Mouse (Mus musculus): ENCODE results near the gene Slc47a2. TPM values are rescaled to one million over a fixed set of nuclear protein-coding genes. Genes with fewer than 3 reads are reported as not detected.
"Not testable (repeated sequence)": the region's sequence is repeated elsewhere in the genome, so short reads cannot be mapped to it uniquely, and the experiment has no call there.

The Slc47a2 gene
- total RNA-seq, 2 experiments from 2014 or later, result not detected

DNA sequence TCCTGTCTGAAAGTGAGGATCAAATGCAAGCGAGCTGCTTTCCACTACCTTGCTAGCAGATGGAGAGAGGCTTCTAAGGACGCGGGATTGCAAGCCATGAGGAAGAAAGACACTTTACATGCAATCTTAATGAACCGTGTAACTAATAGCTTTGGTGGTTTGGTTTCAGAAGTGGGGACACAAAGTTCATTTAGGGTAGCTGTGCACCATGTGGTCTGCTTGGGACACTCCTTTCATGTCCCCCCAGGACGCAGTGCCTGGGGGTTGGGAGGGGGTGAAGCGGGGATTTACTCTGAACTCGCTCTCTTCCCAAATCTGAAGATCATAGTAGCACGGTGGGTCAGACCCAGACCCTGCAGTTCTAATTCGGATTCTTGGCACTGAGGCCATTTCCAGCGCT is 689 bp downstream of the Slc47a2 start:
- no peak for DNase-seq (ENCODE audit: low spot score in 2 of 2)

DNA sequence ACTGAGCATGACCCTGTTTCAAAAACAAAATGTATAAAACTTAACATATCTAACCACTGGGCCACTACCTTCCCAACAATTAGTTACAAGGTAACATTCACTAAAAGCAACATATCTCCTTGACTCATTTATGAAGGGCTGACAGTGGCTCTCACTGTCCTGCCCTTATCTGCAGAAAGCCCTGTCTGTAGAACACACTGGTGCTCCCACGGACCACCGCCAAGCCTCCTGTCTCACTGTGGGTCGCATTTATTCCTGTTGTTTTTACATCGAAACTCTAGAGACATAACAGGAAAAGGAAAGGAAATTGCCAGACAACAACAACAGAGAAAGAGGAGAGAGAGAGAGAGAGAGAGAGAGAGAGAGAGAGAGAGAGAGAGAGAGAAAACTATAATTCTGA is 1.4 kb downstream of the Slc47a2 start:
- DNase-seq (ENCODE audit: low spot score in 2 of 2), result no peak

DNA sequence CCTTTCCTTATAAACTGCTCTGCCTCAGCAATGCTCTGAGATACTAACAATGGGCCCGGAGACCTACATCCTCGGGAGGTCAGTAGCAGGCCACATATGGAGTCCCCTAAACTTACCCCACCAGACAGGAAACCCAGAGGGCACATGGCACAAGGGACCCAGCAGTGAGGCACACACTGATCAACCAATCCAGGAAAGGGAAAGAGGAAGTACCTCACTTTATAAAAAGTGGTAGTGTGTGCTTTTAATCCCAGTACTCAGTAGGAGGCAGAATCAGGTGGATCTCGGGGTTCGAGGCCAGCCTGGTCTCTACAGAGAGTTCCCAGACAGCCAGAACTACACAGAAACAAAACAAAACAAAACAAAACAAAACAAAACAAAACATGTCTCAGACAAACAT is 2.3 kb downstream of the Slc47a2 start:
- no peak for DNase-seq (ENCODE audit: low spot score in 2 of 2)

DNA sequence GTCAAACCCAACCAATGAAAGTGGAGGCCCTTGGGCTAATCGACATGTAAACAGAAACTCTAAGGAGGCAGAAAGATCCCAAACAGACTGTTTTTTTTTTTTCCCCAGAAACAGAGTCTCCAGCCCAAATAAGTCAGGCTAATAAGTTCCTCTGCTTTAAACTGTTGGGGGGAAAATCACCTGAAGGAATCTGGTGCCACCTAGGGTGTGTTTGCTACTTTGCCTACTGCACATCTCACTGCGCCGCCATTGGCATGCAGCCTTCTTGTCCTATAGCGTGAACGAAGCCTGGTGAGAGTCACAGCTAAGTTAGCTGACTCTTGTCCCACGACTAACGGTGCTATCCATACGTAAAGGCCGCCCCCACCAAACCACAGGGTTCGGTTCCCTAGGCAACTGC is 5.1 kb downstream of the Slc47a2 start:
- no peak for DNase-seq (ENCODE audit: low spot score in 2 of 2)

DNA sequence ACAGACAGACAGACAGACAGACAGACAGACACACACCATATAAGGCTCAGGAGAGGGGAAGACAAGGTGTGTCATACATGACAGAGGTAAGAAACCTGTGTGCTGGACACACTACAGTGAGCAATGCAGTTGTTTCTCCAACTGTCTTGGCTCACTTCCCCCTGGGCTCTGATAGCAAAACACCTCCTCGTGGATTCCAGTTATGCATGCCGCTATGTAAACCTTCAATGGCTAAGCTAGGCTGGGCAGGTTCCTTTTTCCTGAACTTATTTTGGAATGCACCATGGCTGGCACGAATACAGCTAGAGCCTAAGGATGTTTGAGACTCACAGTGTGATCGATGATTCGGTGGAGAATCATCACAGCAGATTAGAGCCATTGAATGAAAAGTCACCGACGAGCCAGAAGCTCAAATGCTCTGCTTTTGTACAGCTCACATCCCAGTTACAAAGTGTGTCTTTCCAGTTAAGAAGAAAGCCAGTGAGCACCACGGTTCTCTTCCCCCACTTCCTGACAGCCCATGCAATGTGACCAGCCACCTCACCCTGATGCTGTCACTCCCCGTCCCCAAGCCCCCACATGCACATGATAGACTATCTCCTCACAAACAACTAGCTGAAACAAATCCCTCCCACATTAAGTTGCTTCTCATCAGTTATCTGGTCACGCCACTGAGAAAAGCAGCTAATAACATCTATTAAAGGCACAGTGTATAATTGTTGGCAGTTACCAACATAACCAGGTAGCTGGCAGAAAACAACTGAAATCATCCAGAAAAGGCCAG is 21.6 kb downstream of the Slc47a2 start:
- no peak for DNase-seq (ENCODE audit: low spot score in 2 of 2)

DNA sequence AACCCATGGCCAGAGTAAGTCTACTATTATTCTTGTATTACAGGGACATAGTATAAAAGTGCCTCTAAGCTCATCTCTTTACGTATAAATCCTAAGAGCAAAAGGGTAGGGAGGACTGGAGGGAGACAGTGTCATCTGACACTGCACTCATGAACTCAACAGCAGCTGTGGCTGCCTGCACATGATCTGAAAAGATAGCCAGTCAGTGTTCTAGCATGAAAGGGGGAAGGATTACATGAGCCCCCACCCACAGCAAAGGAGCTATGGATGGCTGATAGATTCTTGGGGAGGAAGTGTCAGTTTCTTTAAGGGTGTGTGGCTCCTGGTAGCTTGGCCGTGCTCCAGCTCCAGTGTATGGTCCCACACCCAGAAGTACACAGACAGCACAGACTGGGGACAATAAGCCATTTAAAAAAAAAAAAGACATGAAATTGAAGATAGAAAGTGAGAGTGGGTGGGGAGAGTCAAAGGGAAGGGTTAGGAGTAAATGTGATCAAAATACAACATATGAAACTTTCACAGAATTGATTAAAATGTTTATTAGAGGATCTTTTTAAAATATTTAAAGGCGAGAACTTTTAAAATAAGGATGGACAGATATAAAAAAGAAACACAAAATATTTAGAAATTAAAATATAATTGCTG is 22.6 kb downstream of the Slc47a2 start:
- no peak for DNase-seq (ENCODE audit: low spot score in 2 of 2)

DNA sequence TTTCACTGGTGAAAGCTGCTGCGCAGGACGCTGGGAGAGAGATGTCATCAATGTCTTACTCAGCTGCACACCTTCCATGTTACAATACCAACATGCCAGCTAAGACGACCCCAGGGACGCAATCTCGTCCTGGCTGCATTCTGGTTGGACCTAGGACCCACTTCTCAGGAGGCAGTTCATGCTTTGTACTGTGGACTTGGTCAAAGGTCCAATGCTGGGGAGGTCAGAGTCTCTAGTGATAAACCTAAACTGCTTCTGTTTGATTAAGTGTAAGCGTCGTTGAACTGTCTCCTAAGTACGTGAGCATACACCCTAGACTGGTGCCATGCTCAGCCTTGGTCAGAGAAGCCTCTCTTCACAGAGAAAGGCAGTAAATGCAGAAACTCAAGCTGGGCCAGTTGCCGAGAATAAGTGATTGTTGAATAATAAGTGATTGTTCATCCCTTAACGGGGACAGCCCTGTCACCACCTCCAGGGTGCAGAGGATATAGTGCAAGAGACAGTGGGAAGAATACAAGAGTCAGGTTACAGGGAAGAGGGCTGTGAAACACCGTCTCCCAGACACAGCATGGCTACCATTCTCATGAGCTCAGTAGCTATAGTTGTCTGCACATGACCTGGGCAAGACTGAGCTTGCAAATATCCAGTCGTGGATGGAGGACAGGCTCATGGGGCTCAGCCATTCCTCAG is 23.3 kb downstream of the Slc47a2 start:
- no peak for DNase-seq (ENCODE audit: low spot score in 2 of 2)

DNA sequence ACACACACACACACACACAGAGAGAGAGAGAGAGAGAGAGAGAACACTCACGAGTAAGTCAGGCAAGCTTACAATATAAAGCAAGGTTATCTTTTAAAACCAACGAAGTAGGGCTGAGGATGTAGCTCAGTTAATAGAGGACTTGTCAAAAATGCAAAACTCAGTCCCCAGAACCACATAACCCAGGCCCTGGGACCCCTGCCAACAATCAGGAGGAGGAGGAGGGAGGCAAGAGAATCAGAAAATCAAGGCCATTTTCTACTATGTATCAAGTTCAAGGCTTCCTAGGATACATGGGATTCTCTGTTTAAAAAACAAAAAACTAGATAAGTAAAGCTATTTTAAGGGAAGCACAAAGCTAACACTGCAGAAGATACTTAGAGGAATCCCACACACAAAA is 25.8 kb downstream of the Slc47a2 start:
- DNase-seq (ENCODE audit: low spot score in 2 of 2), result no peak

DNA sequence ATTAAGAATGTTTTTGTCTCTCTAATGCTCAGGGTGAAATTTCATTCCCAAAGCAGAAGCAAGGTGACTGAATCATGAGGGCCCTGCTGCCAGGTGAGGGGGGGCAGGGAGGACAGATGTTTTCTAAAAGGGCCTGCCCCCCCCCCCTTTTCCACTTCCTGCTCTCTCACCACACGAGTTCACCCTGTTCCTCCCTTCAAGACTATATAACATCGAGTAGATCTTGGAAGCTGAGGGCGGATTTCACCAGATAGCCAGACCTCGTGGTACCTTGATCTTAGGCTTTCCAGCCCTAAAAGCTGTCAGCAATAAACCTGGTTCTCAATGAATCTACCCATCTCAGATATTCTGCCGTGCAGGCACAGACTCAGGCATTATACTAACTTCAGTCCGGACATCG is 32.3 kb downstream of the Slc47a2 start:
- no peak for DNase-seq (ENCODE audit: low spot score in 2 of 2)

DNA sequence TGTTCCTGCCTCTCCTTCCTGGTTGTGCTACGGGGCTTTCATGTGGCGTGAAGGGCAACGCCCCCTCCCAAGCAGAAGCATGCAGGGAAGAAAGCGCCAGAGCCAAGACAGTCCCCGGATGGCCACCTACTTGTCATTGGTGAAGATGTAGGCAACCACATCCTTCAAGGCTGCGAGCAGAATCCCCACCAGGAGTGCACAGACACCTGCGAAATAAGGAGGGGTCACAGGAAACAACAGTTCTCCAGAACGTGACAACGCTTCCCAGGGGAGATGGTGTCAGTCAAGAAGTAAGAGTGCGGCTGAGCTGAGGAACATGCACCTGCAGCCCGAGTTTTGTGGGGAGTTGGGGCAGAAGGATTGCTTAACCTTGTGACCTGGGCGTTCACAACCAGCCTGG is 32.8 kb downstream of the Slc47a2 start:
- DNase-seq (ENCODE audit: low spot score in 2 of 2), result no peak

DNA sequence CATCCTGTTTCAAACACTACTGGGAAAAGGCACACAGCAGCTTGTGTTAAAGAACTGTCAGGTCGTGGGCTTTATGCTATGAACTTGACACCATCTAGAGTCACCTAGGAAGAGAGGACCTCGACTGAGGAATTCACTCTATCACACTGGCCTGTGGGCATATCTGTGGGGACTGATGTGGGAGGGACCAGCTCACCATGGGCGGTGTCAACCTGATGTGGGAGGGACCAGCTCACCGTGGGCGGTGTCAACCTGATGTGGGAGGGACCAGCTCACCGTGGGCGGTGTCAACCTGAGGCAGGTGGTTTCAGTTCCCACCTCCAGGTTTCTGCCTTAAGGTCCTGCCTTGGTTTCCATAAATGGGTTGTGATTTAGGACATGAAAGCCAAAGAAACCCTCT is 34.9 kb downstream of the Slc47a2 start:
- no peak for DNase-seq (ENCODE audit: low spot score in 2 of 2)

DNA sequence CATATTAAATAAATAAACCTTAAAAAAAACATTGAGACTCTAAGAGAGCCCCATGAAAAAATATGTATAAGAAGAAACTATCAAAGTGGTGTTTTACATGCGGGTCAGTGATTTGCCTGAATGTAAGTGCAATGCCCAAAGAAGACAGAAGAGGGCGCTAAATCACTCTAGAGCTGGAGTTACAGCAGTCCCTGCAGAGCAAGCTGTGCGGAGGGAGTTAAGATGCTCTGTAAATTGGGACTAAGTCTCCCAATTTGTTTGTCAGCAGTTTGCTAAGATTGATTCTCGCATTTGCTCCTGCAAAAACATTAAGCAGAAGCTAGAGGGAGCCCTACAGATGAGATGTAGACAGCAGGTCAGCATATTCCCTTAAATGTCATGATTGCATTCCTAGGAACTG is 37.3 kb downstream of the Slc47a2 start:
- no peak for DNase-seq (ENCODE audit: low spot score in 2 of 2)

DNA sequence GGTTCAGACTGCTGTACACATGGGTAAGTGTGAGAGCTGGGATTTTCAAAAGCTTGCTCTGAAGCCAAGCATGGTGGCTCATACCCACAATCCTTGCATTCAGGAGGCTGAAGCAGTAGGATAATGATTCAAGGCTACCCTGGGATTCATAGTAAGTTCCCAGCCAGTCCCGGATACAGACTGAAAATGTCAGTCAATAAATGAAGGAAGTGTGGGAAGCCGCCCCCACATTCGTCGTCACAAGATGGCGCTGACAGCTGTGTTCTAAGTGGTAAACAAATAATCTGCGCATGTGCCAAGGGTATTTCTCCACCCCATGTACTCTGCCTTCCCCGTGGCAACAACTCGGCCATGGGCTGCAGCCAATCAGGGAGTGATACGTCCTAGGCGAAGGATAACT is 38.1 kb downstream of the Slc47a2 start:
- DNase-seq (ENCODE audit: low spot score in 2 of 2), result not testable (repeated sequence)

DNA sequence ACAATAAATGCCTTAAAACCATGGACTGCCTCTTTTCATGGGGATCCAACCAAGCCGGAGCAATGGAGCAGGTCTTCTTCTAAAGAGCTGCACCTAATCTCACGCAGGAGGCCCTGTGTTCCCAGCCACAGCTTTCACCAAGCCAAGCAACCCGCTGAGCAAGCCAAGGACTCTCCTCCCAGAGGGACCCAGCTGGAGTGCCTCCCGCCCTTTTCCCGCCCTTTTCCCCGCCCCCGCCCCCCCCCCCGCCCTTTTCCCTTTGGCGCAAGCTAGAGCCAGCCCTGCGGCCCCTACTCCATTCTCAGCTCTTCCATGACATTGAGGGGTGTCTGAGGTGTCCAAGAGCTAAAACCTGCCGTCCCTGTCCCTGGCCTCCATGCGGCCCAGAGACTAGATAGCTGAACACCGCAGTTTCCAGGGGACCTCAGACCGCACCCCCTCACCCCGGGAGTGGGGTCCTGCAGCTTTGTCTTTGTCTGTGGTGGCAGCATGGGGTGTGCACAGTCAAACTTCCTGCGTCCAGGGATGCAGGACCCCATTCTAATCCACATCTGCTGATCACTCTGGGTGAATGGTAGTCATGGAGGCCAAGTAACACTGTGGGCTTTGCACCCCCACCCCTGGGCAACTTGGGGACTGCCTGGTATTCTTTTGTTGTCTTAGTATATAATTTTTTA is 41.8 kb downstream of the Slc47a2 start:
- peak in 1 of 2 experiments; percentile 30 for DNase-seq (ENCODE audit: low spot score in 2 of 2)

DNA sequence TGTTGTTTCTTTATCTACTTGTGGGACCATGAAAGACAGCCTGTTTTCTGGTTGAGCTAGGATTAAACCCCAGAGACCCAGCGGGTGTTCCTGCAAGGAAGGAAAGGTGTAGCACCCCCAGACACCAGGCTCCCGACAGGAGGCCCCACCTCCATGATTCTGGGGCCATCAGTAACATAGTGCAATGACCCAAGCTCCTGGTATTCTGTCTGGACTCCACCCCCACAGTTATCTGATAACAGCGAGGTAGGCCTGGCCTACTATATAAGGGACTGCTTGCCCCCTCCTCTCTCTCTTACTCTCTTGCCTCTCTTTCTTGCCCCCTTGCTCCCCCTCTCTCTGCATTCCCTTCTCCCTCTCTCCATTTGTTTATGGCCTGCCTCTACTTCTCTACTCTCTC is 42.5 kb downstream of the Slc47a2 start:
- no peak for DNase-seq (ENCODE audit: low spot score in 2 of 2)

DNA sequence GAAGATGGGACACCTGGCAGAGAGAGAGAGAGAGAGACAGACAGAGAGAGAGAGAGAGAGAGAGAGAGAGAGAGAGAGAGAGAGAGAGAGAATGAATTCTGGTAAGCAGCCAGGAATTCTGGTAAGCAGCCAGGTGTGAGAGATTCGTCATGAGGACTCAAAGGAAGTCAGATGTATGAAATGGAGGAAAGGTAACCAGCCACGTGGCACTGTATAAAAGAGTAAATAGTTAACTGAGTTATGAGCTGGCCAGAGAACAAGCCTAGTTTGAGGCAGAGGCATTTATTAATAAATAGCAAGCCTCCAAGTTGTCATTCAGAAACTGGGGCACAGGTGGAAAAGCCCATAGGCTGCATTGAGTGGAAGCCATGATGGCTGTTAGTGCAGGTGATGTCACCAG is 44.8 kb downstream of the Slc47a2 start:
- DNase-seq (ENCODE audit: low spot score in 2 of 2), result no peak

DNA sequence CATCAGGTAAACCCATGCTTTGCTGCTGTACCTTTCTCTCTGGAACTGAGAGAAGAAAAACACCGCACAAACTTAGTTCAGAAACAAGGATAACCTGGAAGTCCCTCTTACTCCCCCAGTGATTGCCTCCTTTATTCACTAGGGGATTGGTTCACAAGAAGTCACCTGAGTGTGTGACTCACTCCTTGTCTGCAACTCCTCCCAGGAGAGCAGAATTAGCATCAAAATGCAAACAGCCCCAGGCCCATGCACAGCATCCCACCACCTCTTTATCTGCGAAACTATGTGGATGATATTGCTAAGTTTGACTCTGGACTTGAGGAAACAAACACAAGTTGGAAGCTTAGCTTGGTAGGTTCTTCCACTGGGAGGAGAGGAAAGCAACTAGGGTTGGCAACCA is 45.3 kb downstream of the Slc47a2 start:
- no peak for DNase-seq (ENCODE audit: low spot score in 2 of 2)

DNA sequence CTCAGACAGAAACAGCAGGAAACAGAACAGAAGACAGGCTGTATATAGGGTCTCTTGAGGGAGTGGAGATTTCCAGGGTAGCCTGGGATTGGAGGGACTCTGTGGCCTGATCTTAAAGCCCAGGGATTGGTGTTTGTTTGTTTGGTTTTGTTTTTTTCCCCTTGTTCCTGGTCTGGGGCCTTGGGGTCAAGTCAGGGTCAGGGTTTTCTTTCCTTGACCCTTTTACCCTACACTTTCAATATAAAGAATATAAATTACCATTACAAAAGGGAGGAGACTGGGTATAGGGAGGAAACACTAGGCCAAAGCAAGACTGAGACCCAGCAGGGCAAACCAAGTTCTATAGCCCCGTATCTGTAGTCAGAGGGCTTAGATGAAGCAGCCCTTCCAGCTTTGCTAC is 46.1 kb downstream of the Slc47a2 start:
- DNase-seq (ENCODE audit: low spot score in 2 of 2), result no peak

DNA sequence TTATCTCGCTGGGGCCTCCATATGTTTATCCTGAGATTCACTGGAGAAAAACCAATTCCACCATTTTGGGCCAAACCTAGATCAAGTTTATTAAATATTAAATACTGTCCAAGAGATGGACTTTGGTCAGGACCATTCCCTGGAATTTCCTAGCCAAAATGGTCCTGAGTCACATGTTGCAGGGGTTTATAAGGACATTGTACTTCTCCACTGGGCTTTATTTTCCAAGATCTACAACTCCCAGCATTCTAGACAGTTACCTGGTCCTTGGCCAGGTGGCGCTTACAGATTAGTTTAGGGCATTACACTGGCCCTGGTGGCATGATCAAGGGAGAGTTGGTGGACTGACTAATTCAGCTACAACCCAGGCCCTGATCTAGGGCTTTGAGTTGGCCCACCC is 47.1 kb downstream of the Slc47a2 start:
- DNase-seq (ENCODE audit: low spot score in 2 of 2), result no peak

DNA sequence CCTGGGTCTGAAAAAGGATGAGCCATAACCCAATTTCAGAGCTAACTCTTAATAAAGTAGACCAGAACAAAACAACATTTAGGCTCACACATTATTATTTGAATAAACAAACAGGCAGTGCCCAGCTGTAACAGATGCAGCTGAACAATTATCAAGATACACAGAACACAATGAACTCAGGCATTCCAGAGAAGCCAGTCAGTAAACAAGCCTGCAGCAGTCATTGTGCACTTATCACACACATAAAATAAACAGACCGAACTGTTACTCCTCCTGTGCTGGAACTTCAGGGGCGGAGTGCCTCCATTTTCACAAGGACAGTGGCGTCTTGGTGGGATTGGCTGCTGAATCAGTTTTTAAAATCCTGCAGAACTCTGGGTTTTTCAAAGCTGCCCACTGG is 48.2 kb downstream of the Slc47a2 start:
- DNase-seq (ENCODE audit: low spot score in 2 of 2), result no peak

DNA sequence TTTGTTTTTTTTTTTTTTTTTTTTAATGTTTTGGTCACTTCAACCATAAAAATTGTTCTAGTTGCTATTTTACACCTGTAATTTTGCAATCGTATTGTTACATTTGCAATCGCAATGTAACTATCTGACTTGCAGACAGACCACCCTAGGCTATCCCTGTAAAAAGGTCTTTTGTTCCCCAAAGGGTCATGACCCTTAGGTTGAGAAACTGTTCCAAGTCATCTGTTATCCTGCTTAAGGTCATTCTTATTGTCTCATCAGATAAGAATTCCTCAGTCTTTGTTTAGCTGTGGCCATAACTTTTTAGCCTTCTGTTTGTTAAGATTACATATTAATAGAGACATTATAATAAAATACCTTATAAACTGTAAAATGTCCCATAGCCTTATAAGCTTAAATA is 49.4 kb downstream of the Slc47a2 start:
- no peak for DNase-seq (ENCODE audit: low spot score in 2 of 2)

DNA sequence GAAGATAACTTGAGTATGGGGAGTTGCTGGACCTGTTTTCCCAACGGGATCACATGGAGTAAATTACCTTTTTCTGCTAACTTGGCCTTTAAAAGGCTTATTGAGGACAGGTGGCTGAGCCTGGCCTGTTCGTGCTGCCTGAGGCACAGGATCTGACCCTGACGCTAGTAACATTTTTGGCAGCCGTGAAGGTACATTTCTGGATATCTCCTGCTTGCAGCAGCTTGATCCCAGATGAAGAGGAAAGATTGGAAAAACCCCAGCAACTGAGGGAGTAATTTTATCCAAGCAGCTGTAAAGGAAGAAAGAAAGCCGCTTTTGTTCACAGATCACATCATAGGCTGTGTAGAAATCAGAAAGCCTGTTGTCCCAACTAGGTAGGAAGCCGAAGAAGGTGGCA is 58.3 kb downstream of the Slc47a2 start:
- DNase-seq (ENCODE audit: low spot score in 2 of 2), result no peak
